Mouse (Mus musculus) neural tube, embryonic 11.5 days (tissue): Measurements from ENCODE around the gene Lpcat3. TPM values are rescaled to one million over a fixed set of nuclear protein-coding genes. Genes with fewer than 3 reads are reported as not detected.
"Not testable (repeated sequence)": the region's sequence is repeated elsewhere in the genome, so short reads cannot be mapped to it uniquely, and the experiment has no call there.

Experiments used
- ATAC-seq: fragments of 200-750 bp; cut with Nextera tagmentation; 2 replicates; pipeline ENCODE4 v1.8.0; 2017; ENCODE audit warnings: moderate number of reproducible peaks, mild to moderate bottlenecking, moderate TSS enrichment, moderate library complexity; ENCODE audit not compliant: insufficient read depth, low FRiP score, low TSS enrichment
- DNase-seq: peaks from one replicate; pipeline ENCODE4 v3.0.0-alpha.2; 2015; ENCODE audit warnings: low spot score
- H3K27ac ChIP-seq: fragments of 300-500 bp; sonication (generic); 2 replicates; pipeline ENCODE4 v1.5.1; 2014; ENCODE audit warnings: low read depth, mild to moderate bottlenecking, low read length
- H3K27me3 ChIP-seq: fragments of 300-500 bp; sonication (generic); 2 replicates; pipeline ENCODE4 v1.6.1; 2014; ENCODE audit warnings: mild to moderate bottlenecking, low read length, mixed read lengths; ENCODE audit not compliant: control insufficient read depth, insufficient read depth
- H3K36me3 ChIP-seq: fragments of 300-500 bp; sonication (generic); 2 replicates; pipeline ENCODE4 v1.6.1; 2014; ENCODE audit warnings: mild to moderate bottlenecking, low read length, moderate library complexity, mixed read lengths; ENCODE audit not compliant: control insufficient read depth, insufficient read depth
- H3K4me1 ChIP-seq: fragments of 300-500 bp; sonication (generic); 2 replicates; pipeline ENCODE4 v1.6.1; 2014; ENCODE audit warnings: low read length, mixed read lengths; ENCODE audit not compliant: control insufficient read depth, insufficient read depth
- H3K4me2 ChIP-seq: fragments of 300-500 bp; sonication (generic); 2 replicates; pipeline ENCODE4 v1.6.1; 2014; ENCODE audit warnings: low read depth, mild to moderate bottlenecking, moderate library complexity
- H3K4me3 ChIP-seq: fragments of 300-500 bp; sonication (generic); 2 replicates; pipeline ENCODE4 v1.5.1; 2014; ENCODE audit warnings: low read depth, low read length
- H3K9ac ChIP-seq: fragments of 300-500 bp; sonication (generic); 2 replicates; pipeline ENCODE4 v1.6.1; 2014; ENCODE audit warnings: mild to moderate bottlenecking, low read length
- H3K9me3 ChIP-seq: fragments of 300-500 bp; sonication (generic); 2 replicates; pipeline ENCODE4 v1.6.1; 2016; ENCODE audit warnings: low read length; ENCODE audit not compliant: control insufficient read depth
- WGBS: fragments of 180-500 bp; shearing (Covaris S2); extraction: QIAGEN DNeasy Blood & Tissue Kit; methylation state at CpG from one replicate; pipeline ENCODE4 v1.1.7; 2014; 5-methylcytosine and 5-hydroxymethylcytosine counted together
- polyA plus RNA-seq: library from polyadenylated mRNA; unstranded; fragments of >200 nt; fragmentation: Nextera tagmentation; extraction: Ambion mirVana; gene quantifications from 2 replicates; pipeline ENCODE4 v1.2.1, GENCODE M21; 2014

The Lpcat3 gene
- 37.3 and 42.2 TPM in 2 replicates for polyA plus RNA-seq

DNA sequence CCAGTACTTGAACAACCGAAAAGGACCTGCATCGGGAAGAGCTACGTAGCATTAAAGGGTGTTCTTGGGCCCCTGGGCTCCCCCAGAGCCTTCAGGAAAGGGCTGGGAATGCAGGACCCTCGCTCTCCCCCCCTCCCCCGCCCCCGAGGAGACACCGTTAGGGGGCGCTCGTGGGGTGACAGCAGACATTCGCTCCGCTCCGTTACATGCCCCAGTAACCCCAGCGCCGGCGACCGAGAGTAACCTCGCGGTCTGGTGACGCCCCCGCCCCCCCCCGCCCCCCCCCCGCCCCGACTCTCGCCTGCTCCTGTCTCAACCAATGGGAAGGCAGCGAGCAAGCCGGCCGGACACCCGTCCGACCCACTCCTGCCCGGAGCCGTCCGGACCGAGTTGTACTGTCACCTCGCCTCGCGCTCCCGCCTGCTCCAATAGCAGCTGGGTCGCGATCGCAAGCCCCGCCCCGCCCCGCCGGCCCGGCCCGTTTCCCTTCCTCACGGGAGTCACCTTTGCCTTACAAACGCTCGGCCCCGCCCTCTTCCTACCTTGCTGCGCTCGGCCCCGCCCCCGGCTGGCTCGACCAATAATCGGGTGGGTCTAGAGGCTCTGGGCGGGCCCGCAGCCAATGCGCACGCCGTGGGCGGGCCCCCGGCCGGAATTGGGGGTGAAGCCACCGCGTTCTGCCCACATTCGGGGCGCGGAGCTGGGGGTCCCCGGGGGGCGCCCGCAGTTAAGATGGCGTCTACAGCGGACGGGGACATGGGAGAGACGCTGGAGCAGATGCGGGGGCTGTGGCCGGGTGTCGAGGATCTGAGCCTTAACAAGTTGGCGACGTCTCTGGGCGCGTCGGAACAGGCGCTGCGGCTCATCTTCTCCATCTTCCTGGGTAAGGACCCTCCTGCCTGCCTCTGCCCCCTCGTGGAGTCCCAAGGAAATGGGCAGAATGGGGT, at the start of gene Lpcat3:
TSS of gene Lpcat3 (plus strand) at position 551 of the 947 bp plus-strand sequence.
- ATAC-seq, result peak; percentile 97
- no peaks in the 10 kb centered on the region; the same call in 1 of the 2 replicates for H3K4me1 ChIP-seq
- peak; percentile 98 for DNase-seq
- H3K4me3 ChIP-seq, result peak within 1 kb of the TSS; percentile 47
- no peaks in the 10 kb centered on the region for H3K9me3 ChIP-seq
- H3K9ac ChIP-seq, result peak within 1 kb of the TSS; percentile 58
- peak within 1 kb of the TSS; percentile 53; the same call in 1 of the 2 replicates for H3K27ac ChIP-seq
- H3K27me3 ChIP-seq, result no peaks in the 10 kb centered on the region
- under 1% methylated on average over 66 of the region's 87 CpGs for WGBS
- no peaks in the 10 kb centered on the region for H3K36me3 ChIP-seq
- H3K4me2 ChIP-seq, result peak within 1 kb of the TSS; percentile 62

DNA sequence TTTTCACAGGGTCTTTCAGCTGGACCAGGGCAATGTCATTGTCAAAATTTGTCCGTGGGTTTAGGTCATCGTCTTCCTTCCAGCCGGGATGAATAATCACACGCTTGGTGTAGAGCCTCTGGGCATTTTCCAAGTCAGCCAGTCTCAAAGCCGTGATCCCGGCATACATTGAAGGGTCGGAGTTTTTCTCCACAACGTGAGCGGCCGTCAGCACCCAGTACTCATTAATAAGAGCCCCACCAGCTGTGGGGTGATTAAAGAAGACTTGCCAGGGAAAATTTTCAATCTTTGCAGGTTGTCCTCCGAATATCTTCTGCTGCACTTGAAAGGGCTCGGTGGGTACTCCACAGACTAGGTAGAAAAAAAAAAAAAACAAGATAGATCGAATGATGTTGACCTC, 37.2 kb upstream of the Lpcat3 start:
- ATAC-seq (no peak), DNase-seq (no peak)
- no peak overlapping the region for H3K27ac ChIP-seq
- WGBS, result 88% methylated on average over 13 of the region's 13 CpGs
- no peaks in the 10 kb centered on the region for H3K9me3 ChIP-seq
- H3K27me3 ChIP-seq, result no peaks in the 10 kb centered on the region
- H3K9ac ChIP-seq, result no peak overlapping the region
- H3K4me3 ChIP-seq, result no peak overlapping the region
- no peaks in the 10 kb centered on the region for H3K4me1 ChIP-seq
- no peak overlapping the region for H3K4me2 ChIP-seq
- H3K36me3 ChIP-seq, result no peaks in the 10 kb centered on the region

GRCm38 (mm10) chr6:124626184-124626583, 36.6 kb upstream of the Lpcat3 start:
- DNase-seq, H3K4me1 ChIP-seq, H3K27ac ChIP-seq, H3K4me2 ChIP-seq, ATAC-seq, H3K4me3 ChIP-seq, H3K36me3 ChIP-seq, H3K9me3 ChIP-seq, H3K27me3 ChIP-seq, H3K9ac ChIP-seq: not testable (repeated sequence)
- 29% methylated on average over 1 of the region's 1 CpGs for WGBS

GRCm38 (mm10) chr6:124630763-124631162, 32.1 kb upstream of the Lpcat3 start:
- no peak overlapping the region for H3K27ac ChIP-seq
- ATAC-seq (no peak), DNase-seq (no peak)
- 85% methylated on average over 4 of the region's 4 CpGs for WGBS
- H3K4me3 ChIP-seq, result no peak overlapping the region
- H3K36me3 ChIP-seq, result no peaks in the 10 kb centered on the region
- H3K4me1 ChIP-seq, result no peaks in the 10 kb centered on the region
- no peaks in the 10 kb centered on the region for H3K27me3 ChIP-seq
- no peak overlapping the region for H3K9ac ChIP-seq
- H3K4me2 ChIP-seq, result no peak overlapping the region
- no peaks in the 10 kb centered on the region for H3K9me3 ChIP-seq

GRCm38 (mm10) chr6:124635985-124636384, 26.8 kb upstream of the Lpcat3 start, which contains the start of gene C1s2:
C1s2 (minus strand) TSS chr6:124636085.
- not testable (repeated sequence) for H3K4me1 ChIP-seq, DNase-seq, H3K4me2 ChIP-seq, H3K9me3 ChIP-seq, H3K4me3 ChIP-seq, H3K27ac ChIP-seq, H3K9ac ChIP-seq, H3K27me3 ChIP-seq, H3K36me3 ChIP-seq, ATAC-seq
- 85% methylated on average over 2 of the region's 2 CpGs for WGBS

DNA sequence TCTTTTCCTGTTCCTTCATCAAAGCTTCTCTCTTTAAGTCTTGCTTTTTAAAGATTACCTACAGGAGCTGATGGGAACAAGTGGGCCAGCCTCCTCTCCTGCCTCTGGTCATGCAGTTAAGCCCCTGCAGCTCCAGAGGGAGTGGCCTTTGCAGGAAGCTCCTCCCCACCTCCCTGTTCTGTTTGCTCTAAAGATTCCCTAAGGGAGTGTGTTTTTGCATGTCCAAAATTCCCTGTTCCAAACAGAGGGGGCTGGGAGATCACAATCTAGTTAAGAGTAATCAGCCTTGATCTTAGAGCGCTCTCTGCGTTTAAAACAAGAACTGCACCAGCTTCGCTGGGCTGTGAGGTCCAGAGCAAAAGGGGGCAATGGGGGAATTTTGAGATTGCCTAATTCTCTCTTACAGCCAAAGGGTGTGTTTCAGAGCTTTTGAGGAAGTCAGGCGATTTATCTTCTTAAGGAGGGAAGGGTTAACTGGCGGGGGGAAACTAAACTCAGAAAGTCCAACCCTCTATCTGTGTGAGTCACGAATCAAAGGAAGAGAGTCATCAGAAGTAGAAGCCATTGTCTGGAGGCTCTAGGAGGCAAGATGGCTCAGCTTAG, 25.9 kb upstream of the Lpcat3 start:
- H3K27ac ChIP-seq, ATAC-seq, DNase-seq: not testable (repeated sequence)

DNA sequence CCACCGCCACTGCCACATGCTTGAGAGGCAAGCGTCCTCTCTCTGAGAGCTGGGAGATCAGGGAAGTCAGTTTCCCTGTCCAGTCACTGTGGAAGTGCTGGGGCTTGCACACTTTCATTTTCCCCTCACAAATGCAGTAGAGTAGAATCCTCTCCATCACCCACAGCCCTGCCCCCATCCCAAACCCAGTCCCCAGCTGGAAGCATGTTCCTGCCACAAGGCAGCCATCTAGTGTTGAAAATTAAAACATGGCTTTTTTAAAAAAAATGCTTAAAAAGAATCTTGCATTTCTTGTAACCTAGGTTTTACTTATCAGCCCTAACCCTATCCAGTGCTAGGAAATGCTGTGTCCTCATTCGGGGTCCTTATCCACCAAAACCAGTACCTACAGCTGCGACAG, 22.8 kb upstream of the Lpcat3 start:
- ATAC-seq (no peak), DNase-seq (no peak)
- H3K9ac ChIP-seq, result no peak overlapping the region
- H3K27ac ChIP-seq, result no peak overlapping the region
- WGBS, result 94% methylated on average over 3 of the region's 4 CpGs
- H3K4me3 ChIP-seq, result no peak overlapping the region
- H3K27me3 ChIP-seq, result no peaks in the 10 kb centered on the region
- H3K4me2 ChIP-seq, result no peak overlapping the region
- no peaks in the 10 kb centered on the region for H3K4me1 ChIP-seq
- no peaks in the 10 kb centered on the region for H3K36me3 ChIP-seq
- H3K9me3 ChIP-seq, result no peaks in the 10 kb centered on the region

More for the DNA sequence above, 25.9 kb upstream of the Lpcat3 start:
- not testable (repeated sequence) for H3K36me3 ChIP-seq, H3K27me3 ChIP-seq, H3K4me2 ChIP-seq, H3K4me1 ChIP-seq, H3K4me3 ChIP-seq, H3K9me3 ChIP-seq, H3K9ac ChIP-seq
- 47% methylated on average over 6 of the region's 6 CpGs for WGBS

DNA sequence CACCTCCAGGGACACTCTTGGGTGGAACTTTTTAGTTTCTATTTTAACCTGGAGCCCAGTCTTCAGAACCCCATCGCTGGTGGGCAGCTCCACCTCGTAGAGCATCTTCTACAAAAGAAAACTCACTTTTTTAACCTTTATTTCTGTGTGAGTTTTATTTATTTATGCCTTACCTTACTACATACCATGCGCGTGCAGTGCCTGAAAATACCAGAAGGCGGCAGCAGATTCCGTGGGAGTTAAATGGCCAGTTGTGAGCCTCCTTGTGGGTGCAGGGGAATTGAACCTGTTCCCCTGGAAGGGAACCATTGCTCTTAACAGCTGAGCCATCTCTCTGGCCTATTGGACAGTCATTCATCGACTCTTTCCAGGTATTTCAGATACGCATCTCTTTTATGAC, 21.8 kb upstream of the Lpcat3 start:
- no peak for ATAC-seq
- 38% methylated on average over 8 of the region's 8 CpGs for WGBS
- H3K4me2 ChIP-seq, result no peak overlapping the region
- no peaks in the 10 kb centered on the region for H3K9me3 ChIP-seq
- H3K4me3 ChIP-seq, result no peak overlapping the region
- H3K27ac ChIP-seq, result no peak overlapping the region
- H3K4me1 ChIP-seq, result no peaks in the 10 kb centered on the region
- H3K36me3 ChIP-seq, result no peaks in the 10 kb centered on the region
- no peak overlapping the region for H3K9ac ChIP-seq
- DNase-seq, result peak; percentile 46
- no peaks in the 10 kb centered on the region for H3K27me3 ChIP-seq
